Mouse (Mus musculus): Measurements from ENCODE around the gene Gabrg3.

DNA sequence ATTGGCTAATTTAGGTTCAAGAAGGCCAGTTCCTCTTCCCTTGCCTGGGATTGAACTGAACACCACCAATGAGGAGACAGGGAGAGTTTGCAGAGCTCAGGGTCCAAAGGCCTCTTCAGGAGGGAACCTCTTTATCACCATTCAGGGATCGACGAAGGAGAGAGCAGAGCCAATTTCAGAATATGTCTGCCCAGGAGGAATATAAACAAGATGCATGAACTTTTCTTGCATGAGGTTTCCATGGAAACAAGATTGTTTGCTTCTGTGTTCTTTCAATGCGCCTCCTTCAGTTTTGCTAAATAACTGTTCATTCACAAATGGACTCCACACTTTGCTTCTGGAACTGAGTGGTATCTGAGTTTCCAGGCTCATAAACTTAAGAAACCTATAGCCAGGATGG is 62.5 kb downstream of the Gabrg3 start:
- TF ChIP-seq CTCF (IDR thresholded peaks at IDR 0.05; ENCODE audit: control insufficient read depth, insufficient read depth, insufficient read length) (no peak), USF1 (IDR thresholded peaks at IDR 0.05; ENCODE audit: low read depth) (no peak), MAX (IDR thresholded peaks at IDR 0.05) (no peak), MYOG (IDR thresholded peaks at IDR 0.05; ENCODE audit: control insufficient read depth, extremely low read depth, insufficient read length) (no peak), CEBPB (IDR thresholded peaks at IDR 0.05; ENCODE audit: low read depth) (no peak), MYOD1 (IDR thresholded peaks at IDR 0.05; ENCODE audit: control insufficient read depth, insufficient read length, low read depth) (no peak), FOSL1 (IDR thresholded peaks at IDR 0.05; ENCODE audit: insufficient read depth, low read length, poor library complexity, severe bottlenecking) (no peak)

Data from C2C12 (cell line).